Mouse (Mus musculus): ENCODE measurements around the gene Col4a1. TPM values are rescaled to one million over a fixed set of nuclear protein-coding genes. Genes with fewer than 3 reads are reported as not detected.

Gene Col4a1
- total RNA-seq, 1 experiment from 2014 or later, result 385 TPM

- DNase-seq, result no peak
Observed at GRCm38 (mm10) chr8:11265971-11266370, 46.7 kb downstream of the Col4a1 start.

- no peak for DNase-seq
Observed at GRCm38 (mm10) chr8:11263848-11264247, 48.8 kb downstream of the Col4a1 start.

DNA sequence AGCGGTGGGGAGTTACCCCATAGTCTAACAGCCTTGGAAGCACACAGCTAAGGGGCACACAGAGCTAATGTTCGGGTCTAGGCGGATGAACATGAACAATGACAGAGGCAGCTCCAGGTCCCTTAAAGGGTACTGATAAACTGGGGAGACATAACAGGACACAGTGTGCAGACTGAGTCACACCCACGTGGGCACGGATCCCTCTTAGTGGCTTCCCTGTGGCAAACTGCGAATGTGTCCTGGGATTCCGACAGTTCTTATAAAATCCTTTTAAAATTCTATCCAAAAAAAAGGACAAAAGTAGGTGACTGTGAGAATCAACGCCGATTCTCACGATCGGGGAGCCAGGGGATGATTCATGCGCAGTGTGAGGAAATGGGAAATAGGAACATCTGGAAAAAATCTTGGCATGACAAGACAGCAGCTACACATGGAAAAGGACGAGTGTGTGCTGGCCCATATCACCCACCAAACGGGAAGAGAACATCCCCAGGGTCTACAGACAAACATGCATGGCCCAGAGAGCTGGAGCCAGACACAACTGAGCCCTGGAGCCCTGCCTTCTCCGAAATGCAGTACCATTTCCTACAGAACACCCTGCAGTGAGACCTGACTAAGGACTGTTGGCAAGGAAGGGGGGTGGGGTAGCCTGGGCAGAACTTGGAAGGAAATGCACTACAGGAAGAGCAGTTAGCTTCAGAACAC is 50.4 kb downstream of the Col4a1 start:
- no peak for DNase-seq

DNA sequence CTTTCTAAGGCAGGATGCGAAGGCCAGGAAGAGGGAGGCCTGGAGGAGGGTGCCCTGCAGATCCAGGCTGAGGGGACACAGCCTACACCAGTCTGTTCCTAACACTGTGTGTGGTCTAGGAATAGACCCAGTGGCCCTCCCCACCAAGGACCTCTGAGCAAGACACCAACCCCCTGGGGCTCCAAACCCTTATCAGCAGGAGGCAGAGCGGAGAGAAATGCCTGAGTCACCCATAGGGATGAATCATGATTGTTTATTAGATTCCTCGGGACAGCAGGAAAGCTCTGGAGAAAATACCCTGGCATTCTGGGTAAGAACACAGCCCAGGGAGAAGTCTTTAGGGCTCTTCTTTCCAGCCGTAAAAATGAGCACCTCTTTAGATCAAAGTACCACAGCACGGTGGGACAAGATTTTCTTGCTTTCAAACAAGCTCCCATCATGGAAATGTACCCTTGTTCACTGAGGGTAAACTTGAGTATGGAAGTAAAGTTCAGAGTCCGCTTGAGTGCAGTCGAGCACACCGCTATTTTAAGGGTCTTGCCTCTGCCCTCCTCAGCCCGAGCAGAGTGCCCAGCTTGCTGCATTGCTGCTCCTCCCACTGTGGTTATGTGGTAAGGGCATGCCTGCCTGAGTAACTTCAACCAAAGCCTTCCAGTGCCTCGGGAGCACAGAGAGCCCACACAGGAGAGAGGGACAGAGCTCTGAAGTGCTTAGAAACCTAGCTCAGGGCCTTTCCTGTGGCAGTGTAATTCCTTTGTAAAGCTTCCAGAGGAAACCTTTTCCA is 52.6 kb downstream of the Col4a1 start:
- DNase-seq, result no peak

- no peak for DNase-seq
Observed at GRCm38 (mm10) chr8:11258517-11259136, 54.0 kb downstream of the Col4a1 start.

- no peak for DNase-seq
Observed at GRCm38 (mm10) chr8:11257079-11258017, 55.3 kb downstream of the Col4a1 start.

GRCm38 (mm10) chr8:11256405-11256804 is 56.2 kb downstream of the Col4a1 start:
- no peak for DNase-seq

DNA sequence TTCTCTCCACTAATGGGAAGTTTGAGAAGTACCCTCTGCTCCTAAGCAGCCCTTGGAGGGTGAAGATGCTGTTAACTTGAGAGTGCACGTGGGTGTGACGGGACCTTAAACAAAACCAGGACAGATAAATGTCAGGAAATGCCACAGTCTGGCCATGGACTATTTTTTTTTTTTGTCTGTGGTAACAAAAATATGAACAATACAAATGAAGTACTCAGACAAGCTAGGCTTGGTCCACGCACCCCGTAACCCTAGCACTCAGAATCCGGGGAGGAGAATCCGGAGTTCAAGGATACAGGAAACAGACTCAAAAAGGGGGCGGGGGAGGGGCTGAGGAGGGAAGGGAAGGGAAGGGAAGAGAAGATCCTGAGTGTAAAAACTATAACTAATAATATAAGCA is 56.9 kb downstream of the Col4a1 start:
- no peak for DNase-seq

GRCm38 (mm10) chr8:11254914-11255530 is 57.6 kb downstream of the Col4a1 start:
- no peak for DNase-seq

DNA sequence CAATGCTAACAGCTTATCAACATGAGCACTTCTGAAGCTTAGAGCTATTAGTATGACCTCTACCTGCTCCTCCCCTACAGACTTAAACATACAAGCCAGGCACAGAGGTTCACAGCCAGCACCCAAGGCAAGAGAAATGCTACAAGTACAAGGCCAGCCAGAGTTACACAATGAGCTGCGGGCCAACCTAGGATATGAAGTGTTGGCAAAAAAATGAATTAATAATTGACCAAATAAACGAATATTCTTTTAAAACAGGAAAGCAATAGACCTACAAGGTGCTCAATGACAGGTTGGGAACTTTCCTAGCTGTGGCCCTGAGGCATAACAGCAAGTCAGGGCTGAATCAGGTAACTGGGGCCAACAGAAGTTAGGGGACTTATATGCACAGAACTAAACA is 58.1 kb downstream of the Col4a1 start:
- no peak for DNase-seq

- peak; percentile 85 for DNase-seq
Observed at GRCm38 (mm10) chr8:11253556-11253955, 59.1 kb downstream of the Col4a1 start.

DNA sequence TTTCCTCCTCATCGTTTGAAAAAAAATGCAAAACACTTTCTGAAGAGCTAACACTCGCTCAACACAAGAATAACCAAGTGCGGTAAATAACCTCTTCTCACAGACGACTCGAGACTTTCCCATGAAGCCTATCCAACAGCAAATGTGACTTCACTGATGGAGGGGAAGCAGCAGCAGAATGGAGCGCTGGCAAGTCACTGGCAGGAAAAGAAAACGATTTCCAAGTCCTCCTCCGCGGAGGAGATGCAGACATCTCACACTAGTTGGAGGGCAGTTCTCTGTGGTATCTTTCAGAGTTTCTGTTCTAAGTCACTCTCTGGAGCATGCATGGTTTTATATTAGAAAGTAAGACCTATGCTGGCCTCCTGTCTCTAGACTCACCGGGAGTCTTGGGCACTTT is 59.6 kb downstream of the Col4a1 start:
- DNase-seq, result no peak

DNA sequence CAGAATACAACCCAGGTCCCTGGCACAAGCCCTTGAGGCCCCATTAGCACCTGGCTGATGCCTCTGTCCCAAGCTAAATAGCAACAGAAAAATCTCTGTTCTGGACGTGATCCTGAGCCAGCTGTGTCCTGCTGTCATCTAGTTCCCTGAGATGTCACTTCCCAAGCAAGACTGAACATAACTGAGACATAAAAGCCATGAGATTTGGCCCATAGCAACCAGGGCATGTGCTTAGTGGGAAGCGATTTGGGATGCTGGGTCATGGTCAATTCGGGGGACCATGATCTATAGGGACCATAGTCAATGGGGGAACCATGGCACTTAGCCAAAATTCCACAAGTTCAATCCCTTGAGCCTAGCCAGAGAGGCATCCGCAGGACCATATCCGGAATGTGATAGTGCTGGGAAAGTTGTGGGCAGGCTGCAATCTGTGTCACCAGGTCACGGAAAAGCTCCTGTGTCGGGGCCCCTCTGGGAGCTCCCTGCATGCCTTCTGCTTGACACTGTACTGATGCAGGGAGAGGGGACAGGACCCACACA is 60.3 kb downstream of the Col4a1 start:
- no peak for DNase-seq

DNA sequence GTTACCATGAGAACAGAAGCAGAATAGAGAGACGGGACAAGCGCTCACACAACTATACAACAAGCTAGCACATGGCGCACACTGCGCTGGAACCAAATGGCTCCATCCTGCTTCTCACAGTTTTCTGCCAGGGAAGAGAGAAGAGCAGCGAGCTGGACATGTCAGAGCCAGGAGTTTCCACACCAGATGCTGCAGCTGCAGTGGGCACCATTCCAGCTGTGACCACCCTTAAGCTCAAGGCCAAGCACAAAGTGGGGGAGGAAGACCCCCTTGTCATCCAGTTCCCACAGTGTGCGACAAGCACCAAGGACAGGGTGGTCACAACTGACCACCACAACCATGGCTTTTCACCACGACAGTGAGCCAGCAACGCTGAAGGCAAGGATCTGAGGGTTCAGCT is 62.5 kb downstream of the Col4a1 start:
- DNase-seq, result no peak

- peak; percentile 49 for DNase-seq
Observed at GRCm38 (mm10) chr8:11249541-11250058, 63.0 kb downstream of the Col4a1 start.

- no peak for DNase-seq
Observed at GRCm38 (mm10) chr8:11248712-11249111, 63.9 kb downstream of the Col4a1 start.

GRCm38 (mm10) chr8:11241488-11241887 is 71.1 kb downstream of the Col4a1 start:
- no peak for DNase-seq

GRCm38 (mm10) chr8:11234879-11235210 is 77.8 kb downstream of the Col4a1 start:
- DNase-seq, result no peak

DNA sequence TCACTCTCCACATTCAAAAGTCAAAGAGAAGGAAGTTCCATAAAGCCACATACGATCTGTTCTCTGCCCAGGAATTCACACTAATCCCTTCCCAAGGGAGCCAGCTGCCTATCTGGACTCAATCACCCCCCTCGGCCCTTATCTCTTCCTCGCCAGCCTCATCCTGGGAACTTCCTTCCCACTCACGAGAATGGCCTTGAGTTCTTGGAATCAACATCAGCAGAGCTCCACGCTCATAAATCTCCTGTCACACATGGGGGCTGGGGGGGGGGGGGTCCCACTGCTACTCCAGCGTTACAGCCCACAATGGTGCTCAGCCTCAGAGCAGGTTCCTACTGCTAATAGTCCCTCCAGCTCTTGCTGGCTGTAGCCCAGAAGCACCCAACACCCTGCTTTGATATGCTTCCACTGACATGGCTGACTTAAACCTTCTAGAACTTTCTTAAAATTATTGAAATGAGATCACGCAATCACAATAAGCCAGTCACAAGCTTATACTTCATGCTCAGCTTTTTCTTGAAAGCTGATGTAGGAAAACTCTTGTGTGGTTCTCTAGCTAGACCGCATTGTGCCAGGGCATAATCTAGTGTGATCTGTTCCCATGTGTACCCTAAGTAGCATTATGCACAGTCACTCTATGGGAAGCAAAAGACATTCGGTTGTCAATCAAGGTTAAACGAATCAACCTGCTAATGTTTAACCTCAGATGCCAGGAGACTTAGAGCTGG is 78.3 kb downstream of the Col4a1 start:
- no peak for DNase-seq

DNA sequence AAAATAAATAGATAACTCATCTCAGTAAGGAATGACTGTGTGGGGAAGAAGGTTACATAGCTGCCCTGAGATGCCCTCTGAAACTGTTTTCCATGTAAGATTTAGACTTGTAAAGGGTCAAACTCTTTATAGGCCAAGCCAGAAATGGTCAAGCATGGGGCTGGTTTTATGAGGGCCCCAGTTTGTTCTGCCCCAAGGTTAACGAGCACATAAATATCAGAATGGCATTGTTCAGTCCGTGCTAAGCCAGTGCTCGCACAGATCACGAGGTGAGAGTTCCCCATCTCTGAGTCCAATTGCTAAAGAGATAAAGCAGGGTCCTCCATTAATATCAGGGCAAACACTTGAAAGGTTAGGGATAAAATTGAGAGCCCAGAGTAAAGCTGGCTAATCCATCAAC is 79.6 kb downstream of the Col4a1 start:
- DNase-seq, result no peak

DNA sequence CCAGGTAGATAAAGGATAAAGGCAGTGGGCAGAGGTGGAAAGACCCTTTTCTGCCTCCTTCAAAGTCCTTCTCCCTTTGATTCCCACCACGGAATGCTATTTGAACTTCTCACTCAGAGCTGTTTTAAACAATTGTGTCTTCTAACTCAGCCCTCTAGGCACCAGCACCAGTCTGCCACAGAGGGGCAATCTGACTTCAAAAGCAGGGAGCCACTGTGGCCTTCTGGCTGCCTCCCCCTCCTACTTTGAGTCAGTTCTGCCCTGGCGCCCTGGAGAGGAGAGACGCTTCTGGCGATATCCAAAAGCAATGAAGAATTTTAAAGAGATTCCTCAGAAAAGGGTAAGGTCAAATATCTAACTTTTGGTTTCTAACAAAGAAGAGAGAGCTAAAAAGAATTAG is 82.3 kb downstream of the Col4a1 start:
- DNase-seq, result no peak
